Mouse (Mus musculus): ENCODE data around the gene S100a13. TPM values are rescaled to one million over a fixed set of nuclear protein-coding genes. Genes with fewer than 3 reads are reported as not detected.

Gene S100a13
- polyA plus RNA-seq, 1 experiment from 2014 or later, result 7.5 TPM

DNA sequence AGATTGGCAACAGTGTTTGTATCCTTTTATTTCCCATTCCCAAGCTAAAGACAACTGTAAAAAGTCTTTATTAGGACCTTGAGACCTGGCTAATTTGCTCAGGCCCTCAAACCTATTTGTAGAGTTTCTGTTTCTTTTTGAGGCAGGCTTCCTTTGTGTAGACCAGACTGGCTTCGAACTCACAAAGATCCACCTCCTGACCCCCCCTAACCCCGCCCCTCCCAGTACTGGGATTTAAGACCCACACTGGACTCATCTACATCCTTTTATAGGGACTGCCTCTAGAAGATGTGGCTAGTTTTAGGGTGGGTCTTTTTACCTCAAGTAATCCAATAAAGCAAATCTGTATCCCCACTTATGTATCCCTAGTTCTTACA lies 4.5 kb upstream of the S100a13 start:
- no peak overlapping the region for H3K9ac ChIP-seq
- H3K27me3 ChIP-seq, result peaks cover 24% of the 10 kb centered on the region
- WGBS, result 6% methylated on average over 2 of the region's 2 CpGs
- no peaks in the 10 kb centered on the region for H3K9me3 ChIP-seq (replicated peaks)
- peaks cover 28% of the 10 kb centered on the region for H3K36me3 ChIP-seq (ENCODE audit: poor library complexity, severe bottlenecking)
- peak overlapping the region; percentile 84 for H3K4me2 ChIP-seq
- H3K27ac ChIP-seq, result peak overlapping the region; percentile 93
- ATAC-seq, result peak; percentile 36
- peaks cover 26% of the 10 kb centered on the region for H3K4me1 ChIP-seq
- H3K4me3 ChIP-seq, result peak overlapping the region; percentile 94

DNA sequence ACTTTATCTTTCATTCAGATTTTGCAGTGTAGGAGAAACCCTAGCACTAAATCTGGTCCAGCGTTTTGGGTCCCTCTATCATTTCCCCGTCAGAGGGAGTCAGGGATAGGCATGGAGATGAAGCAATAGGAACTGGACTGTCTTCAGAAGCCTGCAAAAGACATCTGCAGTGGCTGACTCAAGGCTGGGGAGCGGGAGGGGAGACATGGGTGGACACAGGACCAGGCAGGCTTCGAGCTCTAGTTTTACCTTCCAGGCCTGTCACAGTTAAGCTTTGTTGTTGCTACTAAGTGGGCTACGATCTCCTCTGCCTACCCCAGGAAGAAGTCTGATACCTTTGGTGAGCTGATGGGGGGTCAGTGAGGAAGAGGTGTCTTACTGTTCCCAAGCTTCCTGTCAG lies 2.0 kb upstream of the S100a13 start:
- Histone ChIP-seq H3K27me3 (peaks cover 36% of the 10 kb centered on the region), H3K4me2 (no peak overlapping the region), H3K36me3 (ENCODE audit: poor library complexity, severe bottlenecking) (peaks cover 4% of the 10 kb centered on the region), H3K9ac (no peak overlapping the region), H3K4me1 (peaks cover 28% of the 10 kb centered on the region), H3K27ac (no peak overlapping the region), H3K4me3 (no peak overlapping the region), H3K9me3 (replicated peaks) (no peaks in the 10 kb centered on the region)
- no peak for ATAC-seq
- WGBS, result 87% methylated on average over 5 of the region's 5 CpGs

DNA sequence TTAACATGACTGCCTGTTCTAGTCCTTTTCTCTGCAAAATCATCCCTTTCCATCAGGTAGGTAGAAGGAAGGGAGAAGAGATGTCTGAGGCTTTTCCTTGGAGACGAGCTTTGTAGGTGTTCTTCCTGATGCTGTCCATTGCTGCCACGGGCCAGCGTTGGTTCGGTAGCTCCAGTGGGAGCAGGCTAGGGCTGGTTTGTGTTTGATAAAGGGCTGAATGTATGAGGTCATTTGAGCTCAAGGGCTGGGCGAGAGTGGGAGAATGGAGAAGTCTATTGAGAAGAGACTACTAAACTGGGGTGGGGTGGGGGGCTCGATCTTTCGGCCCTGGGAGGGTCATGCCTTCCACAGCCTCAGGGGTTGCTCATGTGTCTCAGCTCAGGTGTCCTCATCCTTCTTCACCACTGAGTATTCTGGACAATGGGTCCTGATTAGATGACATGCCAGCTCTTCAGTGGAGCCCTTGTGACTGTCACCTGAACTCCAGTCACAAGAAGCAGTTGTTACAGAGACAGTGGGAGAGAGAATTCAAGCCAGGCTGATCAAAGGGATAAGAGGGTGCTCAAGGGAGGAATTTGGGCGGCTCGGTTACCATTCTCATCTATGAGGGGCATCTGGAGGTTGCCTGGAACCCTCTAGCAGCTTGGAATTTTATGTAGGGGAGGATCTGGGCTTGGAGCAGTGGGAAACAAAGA lies 1.1 kb upstream of the S100a13 start:
- H3K9ac ChIP-seq, result no peak overlapping the region
- no peaks in the 10 kb centered on the region for H3K9me3 ChIP-seq (replicated peaks)
- H3K4me2 ChIP-seq, result no peak overlapping the region
- H3K4me3 ChIP-seq, result no peak overlapping the region
- peaks cover 20% of the 10 kb centered on the region for H3K4me1 ChIP-seq
- no peaks in the 10 kb centered on the region for H3K36me3 ChIP-seq (ENCODE audit: poor library complexity, severe bottlenecking)
- 84% methylated on average over 9 of the region's 9 CpGs for WGBS
- peaks cover 36% of the 10 kb centered on the region for H3K27me3 ChIP-seq
- no peak overlapping the region for H3K27ac ChIP-seq
- no peak for ATAC-seq

DNA sequence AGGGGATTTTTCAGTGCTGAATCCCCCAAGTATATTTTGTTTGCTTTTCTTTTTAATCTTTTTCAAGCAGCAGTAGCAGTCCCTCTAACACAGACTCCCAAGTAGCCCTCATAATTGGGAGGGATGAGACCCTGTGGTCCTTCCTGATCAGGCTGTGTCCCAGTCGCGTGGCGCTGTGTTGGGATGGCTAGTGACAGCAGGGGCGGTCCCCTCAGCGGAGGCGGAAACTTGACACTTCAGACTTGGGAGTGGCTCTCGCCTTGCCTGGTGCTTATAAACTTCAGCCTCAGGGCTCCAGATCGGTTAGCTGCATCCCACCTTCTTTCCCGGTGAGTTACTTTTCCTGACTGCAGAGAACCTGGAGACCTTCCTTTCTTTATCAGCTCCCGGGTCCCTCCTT lies 456 bp downstream of the S100a13 start:
- Histone ChIP-seq H3K4me2 (peak overlapping the region; percentile 66), H3K4me1 (peaks cover 17% of the 10 kb centered on the region), H3K27me3 (peaks cover 36% of the 10 kb centered on the region), H3K9me3 (replicated peaks) (no peaks in the 10 kb centered on the region), H3K9ac (peak overlapping the region; percentile 54), H3K36me3 (ENCODE audit: poor library complexity, severe bottlenecking) (no peaks in the 10 kb centered on the region), H3K4me3 (peak overlapping the region; percentile 38), H3K27ac (no peak overlapping the region)
- ATAC-seq, result peak; percentile 60; the same call in 1 of the 2 replicates
- 2% methylated on average over 10 of the region's 10 CpGs for WGBS

DNA sequence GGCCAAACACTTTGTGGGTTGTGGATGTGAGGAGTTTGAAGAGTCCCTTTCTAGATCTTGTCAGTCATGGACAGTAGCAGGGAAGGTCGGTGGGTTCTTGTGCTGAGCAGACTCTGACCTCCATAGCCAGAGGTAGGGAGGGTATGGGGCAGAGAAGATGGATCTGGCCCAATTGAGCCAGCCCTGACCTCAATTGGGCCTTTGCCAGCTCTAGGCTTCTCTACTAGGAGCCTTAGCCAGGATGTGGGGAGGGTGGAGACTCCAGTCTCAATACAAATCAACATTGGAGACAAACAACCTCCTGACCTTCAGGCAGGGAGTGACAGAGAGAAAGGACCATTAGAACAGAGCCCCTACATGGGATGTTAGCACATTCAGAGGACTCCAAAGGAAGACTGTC lies 1.0 kb downstream of the S100a13 start:
- Histone ChIP-seq H3K36me3 (ENCODE audit: poor library complexity, severe bottlenecking) (no peaks in the 10 kb centered on the region), H3K27ac (no peak overlapping the region), H3K9me3 (replicated peaks) (no peaks in the 10 kb centered on the region), H3K9ac (peak overlapping the region; percentile 54; the same call in 1 of the 2 replicates), H3K27me3 (peaks cover 36% of the 10 kb centered on the region), H3K4me2 (peak overlapping the region; percentile 66), H3K4me1 (peaks cover 17% of the 10 kb centered on the region), H3K4me3 (peak overlapping the region; percentile 38)
- ATAC-seq, result no peak
- whole genome bisulfite sequencing, result 35% methylated on average over 1 of the region's 1 CpGs

DNA sequence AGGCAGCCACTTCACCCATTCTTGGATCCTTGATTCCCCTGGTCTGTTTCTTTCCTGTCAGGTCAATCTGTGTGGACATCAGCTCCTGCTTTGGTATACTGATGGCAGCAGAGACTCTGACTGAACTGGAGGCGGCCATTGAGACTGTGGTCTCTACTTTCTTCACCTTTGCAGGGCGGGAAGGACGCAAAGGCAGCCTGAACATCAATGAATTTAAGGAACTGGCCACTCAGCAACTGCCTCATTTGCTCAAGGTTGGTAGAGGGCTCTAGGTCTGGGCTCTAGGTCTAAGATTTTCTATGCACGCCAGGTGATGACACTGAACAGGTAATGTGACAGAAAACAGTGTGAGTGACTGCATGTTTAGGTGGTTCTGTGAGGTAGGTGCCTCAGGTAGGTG lies 1.6 kb downstream of the S100a13 start:
- no peak overlapping the region for H3K9ac ChIP-seq
- H3K4me1 ChIP-seq, result peaks cover 17% of the 10 kb centered on the region
- ATAC-seq, result no peak
- H3K9me3 ChIP-seq (replicated peaks), result no peaks in the 10 kb centered on the region
- 85% methylated on average over 4 of the region's 4 CpGs for WGBS
- H3K4me3 ChIP-seq, result no peak overlapping the region
- no peak overlapping the region for H3K27ac ChIP-seq
- no peak overlapping the region for H3K4me2 ChIP-seq
- H3K27me3 ChIP-seq, result peaks cover 40% of the 10 kb centered on the region
- no peaks in the 10 kb centered on the region for H3K36me3 ChIP-seq (ENCODE audit: poor library complexity, severe bottlenecking)

DNA sequence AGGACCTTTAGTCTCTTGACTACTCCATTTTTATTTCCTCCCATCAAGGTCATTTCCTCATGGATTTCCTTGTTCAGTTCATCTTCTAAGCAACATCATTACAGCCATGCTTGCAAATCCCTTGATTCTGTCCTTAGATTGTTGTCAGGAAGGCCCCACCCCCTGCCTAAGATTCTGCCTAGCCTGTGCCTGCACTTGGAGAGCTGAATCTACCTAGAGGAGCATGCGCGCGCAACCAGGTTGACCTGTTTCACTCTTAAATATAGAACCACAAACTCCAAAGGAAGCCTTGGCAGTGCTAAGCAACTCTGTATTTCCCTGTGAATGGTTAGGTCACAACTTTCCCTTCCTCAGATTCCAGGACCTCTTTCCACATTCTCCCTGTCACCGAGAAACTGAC lies 3.5 kb downstream of the S100a13 start:
- Histone ChIP-seq H3K9ac (no peak overlapping the region), H3K4me3 (no peak overlapping the region), H3K9me3 (replicated peaks) (no peaks in the 10 kb centered on the region), H3K4me2 (no peak overlapping the region), H3K4me1 (peaks cover 17% of the 10 kb centered on the region), H3K27me3 (peaks cover 32% of the 10 kb centered on the region), H3K36me3 (ENCODE audit: poor library complexity, severe bottlenecking) (no peaks in the 10 kb centered on the region), H3K27ac (no peak overlapping the region)
- no peak for ATAC-seq
- 87% methylated on average over 4 of the region's 4 CpGs for WGBS

DNA sequence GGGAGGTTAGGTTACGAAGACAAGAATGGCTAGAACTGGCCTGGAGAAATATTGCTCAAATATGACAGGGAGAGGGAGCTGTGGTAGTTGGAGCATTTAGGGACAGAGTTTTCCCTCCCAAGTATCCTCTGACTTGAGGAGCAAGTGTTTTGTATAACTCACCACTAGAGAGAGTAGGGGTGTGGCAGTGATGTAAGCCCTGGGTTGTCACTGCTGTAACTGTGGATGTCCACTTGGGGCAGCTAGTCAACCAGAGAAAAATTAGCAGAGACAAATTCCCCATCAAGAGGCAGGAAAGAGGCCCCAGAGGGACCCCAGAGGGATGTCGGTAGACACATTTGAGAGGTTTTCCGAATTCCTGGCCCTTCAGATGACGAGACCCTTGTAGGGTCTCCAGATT lies 11.2 kb downstream of the S100a13 start:
- Histone ChIP-seq H3K27me3 (0 out of 2 replicates have a peak, but pooled peaks cover 2% of the 10 kb centered on the region), H3K27ac (no peak overlapping the region), H3K9me3 (replicated peaks) (no peaks in the 10 kb centered on the region), H3K9ac (no peak overlapping the region), H3K4me2 (no peak overlapping the region), H3K4me3 (no peak overlapping the region), H3K36me3 (ENCODE audit: poor library complexity, severe bottlenecking) (no peaks in the 10 kb centered on the region), H3K4me1 (no peaks in the 10 kb centered on the region)
- WGBS, result 61% methylated on average over 4 of the region's 4 CpGs
- ATAC-seq, result no peak

DNA sequence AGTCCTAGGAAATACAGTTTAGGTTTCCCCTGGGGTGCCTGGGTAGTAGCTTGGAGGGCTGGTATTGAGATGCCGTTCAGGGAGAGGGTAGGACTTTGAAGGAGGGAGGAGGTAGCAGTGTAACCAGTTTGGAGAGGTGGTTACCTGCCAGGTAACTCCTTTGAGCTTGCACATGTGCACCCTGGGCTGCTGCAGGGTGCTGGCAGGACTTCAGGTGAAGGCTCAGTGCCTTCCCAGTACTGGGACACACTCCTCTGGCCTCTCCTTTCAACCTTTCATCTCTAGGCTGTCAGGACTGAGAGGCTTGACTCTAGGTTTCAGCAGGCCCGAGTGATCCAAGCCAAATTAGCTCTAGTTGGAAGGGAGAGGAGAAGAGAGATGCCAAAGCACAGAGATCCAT lies 11.8 kb downstream of the S100a13 start:
- H3K9me3 ChIP-seq (replicated peaks), result no peaks in the 10 kb centered on the region
- H3K4me3 ChIP-seq, result no peak overlapping the region
- H3K4me1 ChIP-seq, result no peaks in the 10 kb centered on the region
- H3K4me2 ChIP-seq, result no peak overlapping the region
- H3K36me3 ChIP-seq (ENCODE audit: poor library complexity, severe bottlenecking), result no peaks in the 10 kb centered on the region
- H3K27ac ChIP-seq, result no peak overlapping the region
- no peak overlapping the region for H3K9ac ChIP-seq
- no peaks in the 10 kb centered on the region for H3K27me3 ChIP-seq
- no peak for ATAC-seq
- WGBS, result 79% methylated on average over 2 of the region's 2 CpGs

DNA sequence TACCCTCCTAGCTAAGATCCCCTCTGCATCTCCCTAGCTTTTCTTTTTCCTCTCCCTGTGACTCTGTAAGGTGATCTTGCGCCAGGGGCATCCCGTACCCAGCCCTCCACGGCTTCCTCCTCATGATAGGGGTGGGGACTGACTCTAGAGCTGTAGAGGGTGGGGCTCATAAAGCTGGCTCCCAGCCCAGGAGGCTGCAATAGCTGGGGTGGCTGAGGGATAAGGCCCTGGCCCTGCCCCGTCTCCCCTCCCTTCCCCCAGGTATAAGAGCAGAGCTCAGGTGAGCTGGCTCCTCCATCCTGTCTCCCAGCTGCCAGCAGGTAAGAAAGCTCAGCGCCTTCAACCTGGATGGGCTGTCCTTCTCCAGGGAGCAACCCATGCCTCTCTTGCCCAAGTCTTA lies 12.3 kb downstream of the S100a13 start, which contains the start of gene S100a14:
Gene S100a14 (plus strand): TSS at position 277 of the 400 bp plus-strand sequence.
- Histone ChIP-seq H3K27ac (no peak within 1 kb of the TSS), H3K9ac (no peak within 1 kb of the TSS), H3K4me1 (no peaks in the 10 kb centered on the region), H3K4me2 (no peak within 1 kb of the TSS), H3K4me3 (no peak within 1 kb of the TSS), H3K9me3 (replicated peaks) (no peaks in the 10 kb centered on the region), H3K27me3 (no peaks in the 10 kb centered on the region), H3K36me3 (ENCODE audit: poor library complexity, severe bottlenecking) (no peaks in the 10 kb centered on the region)
- 80% methylated on average over 5 of the region's 5 CpGs for WGBS
- no peak for ATAC-seq

DNA sequence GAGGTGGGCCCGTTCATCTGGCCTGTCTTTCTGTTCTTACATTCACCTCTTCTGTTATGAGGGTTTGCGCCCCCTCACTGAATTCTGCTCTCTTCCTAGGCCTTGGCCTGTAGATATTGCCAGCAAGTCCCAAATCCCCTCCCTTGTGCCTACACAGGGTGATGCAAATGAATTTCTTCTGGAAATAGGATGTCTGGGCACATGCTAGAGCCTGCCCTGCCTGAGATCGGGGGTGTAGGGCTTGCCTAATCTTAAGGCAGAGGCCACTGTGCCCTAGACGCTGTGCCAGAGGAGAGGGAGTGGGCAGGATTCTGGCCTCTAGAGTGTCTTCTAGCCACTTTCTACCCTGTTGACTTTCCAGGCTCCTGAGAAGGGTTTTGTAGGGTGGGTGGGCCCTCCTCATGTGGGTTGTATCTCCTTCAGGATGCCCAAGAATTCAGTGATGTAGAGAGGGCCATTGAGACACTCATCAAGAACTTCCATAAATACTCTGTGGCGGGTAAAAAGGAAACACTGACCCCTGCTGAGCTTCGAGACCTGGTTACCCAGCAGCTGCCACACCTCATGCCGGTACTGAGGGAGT lies 13.1 kb downstream of the S100a13 start:
- Histone ChIP-seq H3K9ac (no peak overlapping the region), H3K9me3 (replicated peaks) (no peaks in the 10 kb centered on the region), H3K4me1 (no peaks in the 10 kb centered on the region), H3K4me2 (no peak overlapping the region), H3K4me3 (no peak overlapping the region), H3K36me3 (ENCODE audit: poor library complexity, severe bottlenecking) (no peaks in the 10 kb centered on the region), H3K27me3 (no peaks in the 10 kb centered on the region), H3K27ac (no peak overlapping the region)
- 90% methylated on average over 7 of the region's 7 CpGs for WGBS
- no peak for ATAC-seq

DNA sequence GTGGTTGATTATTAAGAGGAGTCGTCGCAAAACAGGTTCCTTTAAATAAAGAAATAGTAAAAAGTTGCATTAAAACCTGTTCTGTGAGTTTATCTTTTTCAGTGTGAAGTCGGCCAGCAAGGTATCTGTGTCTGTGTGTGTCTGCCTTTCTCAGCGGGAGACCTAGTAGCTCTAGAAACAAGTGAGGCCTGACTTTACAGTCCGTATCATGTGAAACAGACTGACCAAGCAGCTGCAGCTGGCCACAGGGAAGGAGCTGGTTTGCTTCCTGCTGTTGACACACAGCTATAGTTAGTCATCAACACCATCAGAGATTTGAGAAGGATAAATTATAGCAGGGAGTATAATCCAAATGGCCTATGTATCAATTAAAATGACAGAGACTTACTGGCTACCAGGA lies 17.5 kb downstream of the S100a13 start:
- no peaks in the 10 kb centered on the region for H3K27me3 ChIP-seq
- H3K4me1 ChIP-seq, result no peaks in the 10 kb centered on the region
- no peaks in the 10 kb centered on the region for H3K9me3 ChIP-seq (replicated peaks)
- 76% methylated on average over 5 of the region's 5 CpGs for WGBS
- H3K27ac ChIP-seq, result no peak overlapping the region
- no peak overlapping the region for H3K9ac ChIP-seq
- H3K36me3 ChIP-seq (ENCODE audit: poor library complexity, severe bottlenecking), result no peaks in the 10 kb centered on the region
- no peak for ATAC-seq
- H3K4me3 ChIP-seq, result no peak overlapping the region
- H3K4me2 ChIP-seq, result no peak overlapping the region

DNA sequence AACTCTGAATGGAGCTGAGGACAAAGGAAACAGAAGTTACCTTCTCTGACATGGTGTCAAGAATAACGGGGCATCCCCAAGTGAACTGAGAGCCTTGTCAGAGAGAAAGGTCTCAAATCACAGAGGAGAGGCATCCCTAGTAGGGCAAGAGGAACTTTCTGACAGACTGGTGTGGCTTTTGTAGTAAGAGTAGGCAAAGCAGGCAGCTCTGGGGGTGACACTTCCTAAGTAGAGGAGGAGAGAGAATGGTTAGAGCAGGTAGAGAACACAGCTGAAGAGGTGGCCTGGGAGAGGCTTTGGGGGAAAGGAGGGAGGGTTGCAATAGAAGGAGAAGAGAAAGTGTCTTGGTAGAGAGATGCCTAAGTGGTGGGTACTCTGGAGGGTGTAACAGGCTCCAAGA lies 21.2 kb downstream of the S100a13 start:
- Histone ChIP-seq H3K9me3 (replicated peaks) (no peaks in the 10 kb centered on the region), H3K4me1 (no peaks in the 10 kb centered on the region), H3K27ac (no peak overlapping the region), H3K36me3 (ENCODE audit: poor library complexity, severe bottlenecking) (no peaks in the 10 kb centered on the region), H3K4me3 (no peak overlapping the region), H3K27me3 (no peaks in the 10 kb centered on the region), H3K4me2 (no peak overlapping the region), H3K9ac (no peak overlapping the region)
- 67% methylated on average over 1 of the region's 1 CpGs for WGBS
- ATAC-seq, result no peak
